Mouse (Mus musculus): ENCODE data around the gene Eef2k. TPM values are rescaled to one million over a fixed set of nuclear protein-coding genes. Genes with fewer than 3 reads are reported as not detected.

The Eef2k gene
- polyA plus RNA-seq, 1 experiment from 2014 or later = 40.1 TPM

GRCm38 (mm10) chr7:120859854-120860253, 17.2 kb downstream of the Eef2k start:
- Histone ChIP-seq H3K4me2 (no peak overlapping the region), H3K4me1 (peaks cover 9% of the 10 kb centered on the region), H3K4me3 (no peak overlapping the region), H3K36me3 (replicated peaks) (no peaks in the 10 kb centered on the region; the same call in none of the 2 replicates), H3K27me3 (replicated peaks) (no peaks in the 10 kb centered on the region), H3K9ac (no peak overlapping the region), H3K9me3 (no peaks in the 10 kb centered on the region), H3K27ac (no peak overlapping the region)
- no peak for ATAC-seq (replicated peaks)
- WGBS = 92% methylated on average over 11 of the region's 11 CpGs

GRCm38 (mm10) chr7:120860799-120861487, 18.3 kb downstream of the Eef2k start:
- Histone ChIP-seq H3K4me3 (no peak overlapping the region), H3K27ac (no peak overlapping the region), H3K4me2 (no peak overlapping the region), H3K27me3 (replicated peaks) (no peaks in the 10 kb centered on the region), H3K9me3 (no peaks in the 10 kb centered on the region), H3K36me3 (replicated peaks) (no peaks in the 10 kb centered on the region; the same call in none of the 2 replicates), H3K9ac (no peak overlapping the region), H3K4me1 (peaks cover 19% of the 10 kb centered on the region)
- ATAC-seq (replicated peaks) = no peak
- WGBS = 53% methylated on average over 10 of the region's 10 CpGs

- WGBS = 41% methylated on average over 2 of the region's 2 CpGs
- H3K4me1 ChIP-seq = peaks cover 19% of the 10 kb centered on the region
- H3K27me3 ChIP-seq (replicated peaks) = no peaks in the 10 kb centered on the region
- no peak overlapping the region for H3K4me2 ChIP-seq
- H3K9ac ChIP-seq = no peak overlapping the region
- no peak overlapping the region for H3K4me3 ChIP-seq
- H3K36me3 ChIP-seq (replicated peaks) = no peaks in the 10 kb centered on the region; the same call in none of the 2 replicates
- H3K9me3 ChIP-seq = no peaks in the 10 kb centered on the region
- no peak for ATAC-seq (replicated peaks)
- H3K27ac ChIP-seq = no peak overlapping the region
Measured at GRCm38 (mm10) chr7:120861488-120862047, 18.9 kb downstream of the Eef2k start.

- no peak for ATAC-seq (replicated peaks)
Measured at GRCm38 (mm10) chr7:120862196-120862595, 19.6 kb downstream of the Eef2k start.

GRCm38 (mm10) chr7:120862626-120863025, 20.0 kb downstream of the Eef2k start:
- WGBS = 63% methylated on average over 7 of the region's 7 CpGs
- ATAC-seq (replicated peaks) = no peak

More at GRCm38 (mm10) chr7:120862196-120862595, 19.6 kb downstream of the Eef2k start:
- no peak overlapping the region for H3K9ac ChIP-seq
- no peak overlapping the region for H3K4me2 ChIP-seq
- no peak overlapping the region for H3K4me3 ChIP-seq
- 16% methylated on average over 3 of the region's 3 CpGs for WGBS
- H3K4me1 ChIP-seq = peaks cover 19% of the 10 kb centered on the region
- H3K27ac ChIP-seq = no peak overlapping the region
- no peaks in the 10 kb centered on the region for H3K9me3 ChIP-seq
- H3K36me3 ChIP-seq (replicated peaks) = no peaks in the 10 kb centered on the region; the same call in none of the 2 replicates
- no peaks in the 10 kb centered on the region for H3K27me3 ChIP-seq (replicated peaks)

GRCm38 (mm10) chr7:120863476-120863875, 20.8 kb downstream of the Eef2k start:
- Histone ChIP-seq H3K4me2 (no peak overlapping the region), H3K27ac (no peak overlapping the region), H3K9ac (no peak overlapping the region), H3K4me3 (no peak overlapping the region), H3K9me3 (no peaks in the 10 kb centered on the region), H3K36me3 (replicated peaks) (no peaks in the 10 kb centered on the region; the same call in none of the 2 replicates), H3K4me1 (peaks cover 19% of the 10 kb centered on the region), H3K27me3 (replicated peaks) (no peaks in the 10 kb centered on the region)
- no peak for ATAC-seq (replicated peaks)
- 61% methylated on average over 5 of the region's 5 CpGs for WGBS

More at GRCm38 (mm10) chr7:120862626-120863025, 20.0 kb downstream of the Eef2k start:
- H3K4me1 ChIP-seq = peaks cover 19% of the 10 kb centered on the region
- H3K36me3 ChIP-seq (replicated peaks) = no peaks in the 10 kb centered on the region; the same call in none of the 2 replicates
- H3K9ac ChIP-seq = no peak overlapping the region
- no peak overlapping the region for H3K27ac ChIP-seq
- no peaks in the 10 kb centered on the region for H3K27me3 ChIP-seq (replicated peaks)
- H3K4me3 ChIP-seq = no peak overlapping the region
- no peaks in the 10 kb centered on the region for H3K9me3 ChIP-seq
- H3K4me2 ChIP-seq = no peak overlapping the region

GRCm38 (mm10) chr7:120865100-120865499, 22.5 kb downstream of the Eef2k start:
- Histone ChIP-seq H3K36me3 (replicated peaks) (no peaks in the 10 kb centered on the region), H3K27me3 (replicated peaks) (no peaks in the 10 kb centered on the region), H3K9me3 (no peaks in the 10 kb centered on the region), H3K27ac (peak overlapping the region; percentile 49; the same call in 1 of the 2 replicates), H3K9ac (no peak overlapping the region), H3K4me2 (no peak overlapping the region), H3K4me3 (no peak overlapping the region), H3K4me1 (peaks cover 19% of the 10 kb centered on the region)
- peak; percentile 74 for ATAC-seq (replicated peaks)
- 4% methylated on average over 7 of the region's 7 CpGs for WGBS

GRCm38 (mm10) chr7:120865832-120866231, 23.2 kb downstream of the Eef2k start:
- H3K36me3 ChIP-seq (replicated peaks) = no peaks in the 10 kb centered on the region
- WGBS = 50% methylated on average over 4 of the region's 4 CpGs
- H3K4me2 ChIP-seq = no peak overlapping the region
- H3K9me3 ChIP-seq = no peaks in the 10 kb centered on the region
- H3K9ac ChIP-seq = no peak overlapping the region
- H3K4me1 ChIP-seq = peaks cover 19% of the 10 kb centered on the region
- H3K27ac ChIP-seq = peak overlapping the region; percentile 49
- H3K4me3 ChIP-seq = no peak overlapping the region
- no peaks in the 10 kb centered on the region for H3K27me3 ChIP-seq (replicated peaks)
- no peak for ATAC-seq (replicated peaks)

GRCm38 (mm10) chr7:120866684-120867083, 24.1 kb downstream of the Eef2k start:
- H3K4me2 ChIP-seq = no peak overlapping the region
- no peak overlapping the region for H3K27ac ChIP-seq
- H3K36me3 ChIP-seq (replicated peaks) = no peaks in the 10 kb centered on the region
- peaks cover 19% of the 10 kb centered on the region for H3K4me1 ChIP-seq
- no peak overlapping the region for H3K4me3 ChIP-seq
- no peak for ATAC-seq (replicated peaks)
- H3K9ac ChIP-seq = no peak overlapping the region
- WGBS = 88% methylated on average over 2 of the region's 2 CpGs
- no peaks in the 10 kb centered on the region for H3K27me3 ChIP-seq (replicated peaks)
- no peaks in the 10 kb centered on the region for H3K9me3 ChIP-seq

GRCm38 (mm10) chr7:120867720-120868119, 25.1 kb downstream of the Eef2k start:
- H3K27ac ChIP-seq = no peak overlapping the region
- H3K9me3 ChIP-seq = no peaks in the 10 kb centered on the region
- H3K4me2 ChIP-seq = no peak overlapping the region
- peaks cover 19% of the 10 kb centered on the region for H3K4me1 ChIP-seq
- WGBS = 80% methylated on average over 1 of the region's 1 CpGs
- H3K9ac ChIP-seq = no peak overlapping the region
- ATAC-seq (replicated peaks) = no peak
- no peaks in the 10 kb centered on the region for H3K36me3 ChIP-seq (replicated peaks)
- no peaks in the 10 kb centered on the region for H3K27me3 ChIP-seq (replicated peaks)
- H3K4me3 ChIP-seq = no peak overlapping the region

GRCm38 (mm10) chr7:120869883-120870282, 27.3 kb downstream of the Eef2k start:
- ATAC-seq (replicated peaks) = no peak
- no peak overlapping the region for H3K27ac ChIP-seq
- 60% methylated on average over 5 of the region's 5 CpGs for WGBS

GRCm38 (mm10) chr7:120870431-120871008, 27.9 kb downstream of the Eef2k start:
- Histone ChIP-seq H3K9ac (no peak overlapping the region), H3K27ac (no peak overlapping the region; the same call in 1 of the 2 replicates), H3K4me3 (no peak overlapping the region), H3K4me2 (no peak overlapping the region), H3K36me3 (replicated peaks) (no peaks in the 10 kb centered on the region), H3K4me1 (peaks cover 4% of the 10 kb centered on the region), H3K27me3 (replicated peaks) (no peaks in the 10 kb centered on the region), H3K9me3 (no peaks in the 10 kb centered on the region)
- no peak for ATAC-seq (replicated peaks)
- WGBS = 59% methylated on average over 5 of the region's 5 CpGs

More at GRCm38 (mm10) chr7:120869883-120870282, 27.3 kb downstream of the Eef2k start:
- Histone ChIP-seq H3K4me3 (no peak overlapping the region), H3K9ac (no peak overlapping the region), H3K9me3 (no peaks in the 10 kb centered on the region), H3K4me2 (no peak overlapping the region), H3K27me3 (replicated peaks) (no peaks in the 10 kb centered on the region), H3K4me1 (peaks cover 9% of the 10 kb centered on the region), H3K36me3 (replicated peaks) (no peaks in the 10 kb centered on the region)

All from midbrain, embryonic 15.5 days (tissue).